Mouse (Mus musculus): Measurements from ENCODE around the gene Emsy. TPM values are rescaled to one million over a fixed set of nuclear protein-coding genes. Genes with fewer than 3 reads are reported as not detected.

Emsy gene
- polyA plus RNA-seq, 1 experiment from 2014 or later: 64.3 TPM

GRCm38 (mm10) chr7:98608520-98608919, 48.1 kb downstream of the Emsy start:
- Histone ChIP-seq H3K9me3 (ENCODE audit: control insufficient read depth, low read length) (no peaks in the 10 kb centered on the region), H3K9ac (ENCODE audit: low read length) (no peak overlapping the region), H3K27me3 (ENCODE audit: control insufficient read depth, insufficient read depth, low read length) (no peaks in the 10 kb centered on the region), H3K4me1 (ENCODE audit: control insufficient read depth, insufficient read depth, low read length) (no peaks in the 10 kb centered on the region), H3K4me2 (ENCODE audit: low read depth, severe bottlenecking) (no peak overlapping the region), H3K36me3 (ENCODE audit: control insufficient read depth, insufficient read depth, low read length) (no peaks in the 10 kb centered on the region), H3K4me3 (ENCODE audit: low read depth, low read length) (no peak overlapping the region), H3K27ac (replicated peaks; ENCODE audit: low read depth, low read length) (no peak overlapping the region)
- no peak for DNase-seq (ENCODE audit: low spot score)
- ATAC-seq (ENCODE audit: insufficient number of reproducible peaks, low FRiP score, low TSS enrichment, low read depth): no peak

- no peak for DNase-seq (ENCODE audit: low spot score)
- H3K27ac ChIP-seq (replicated peaks; ENCODE audit: low read depth, low read length): no peak overlapping the region
- no peak overlapping the region for H3K4me2 ChIP-seq (ENCODE audit: low read depth, severe bottlenecking)
- H3K36me3 ChIP-seq (ENCODE audit: control insufficient read depth, insufficient read depth, low read length): no peaks in the 10 kb centered on the region
- H3K9ac ChIP-seq (ENCODE audit: low read length): no peak overlapping the region
- no peaks in the 10 kb centered on the region for H3K9me3 ChIP-seq (ENCODE audit: control insufficient read depth, low read length)
- no peaks in the 10 kb centered on the region for H3K27me3 ChIP-seq (ENCODE audit: control insufficient read depth, insufficient read depth, low read length)
- no peak for ATAC-seq (ENCODE audit: insufficient number of reproducible peaks, low FRiP score, low TSS enrichment, low read depth)
- H3K4me1 ChIP-seq (ENCODE audit: control insufficient read depth, insufficient read depth, low read length): no peaks in the 10 kb centered on the region
- WGBS: 87% methylated on average over 4 of the region's 4 CpGs
- H3K4me3 ChIP-seq (ENCODE audit: low read depth, low read length): no peak overlapping the region
These were observed 49.4 kb downstream of the Emsy start for GRCm38 (mm10) chr7:98607158-98607557.

- H3K4me2 ChIP-seq (ENCODE audit: low read depth, severe bottlenecking): no peak overlapping the region
- H3K36me3 ChIP-seq (ENCODE audit: control insufficient read depth, insufficient read depth, low read length): no peaks in the 10 kb centered on the region; the same call in 1 of the 2 replicates
- H3K9me3 ChIP-seq (ENCODE audit: control insufficient read depth, low read length): no peaks in the 10 kb centered on the region
- ATAC-seq (ENCODE audit: insufficient number of reproducible peaks, low FRiP score, low TSS enrichment, low read depth): no peak
- H3K4me1 ChIP-seq (ENCODE audit: control insufficient read depth, insufficient read depth, low read length): no peaks in the 10 kb centered on the region
- H3K27me3 ChIP-seq (ENCODE audit: control insufficient read depth, insufficient read depth, low read length): no peaks in the 10 kb centered on the region
- 90% methylated on average over 4 of the region's 4 CpGs for WGBS
- H3K27ac ChIP-seq (replicated peaks; ENCODE audit: low read depth, low read length): no peak overlapping the region
- no peak for DNase-seq (ENCODE audit: low spot score)
- H3K9ac ChIP-seq (ENCODE audit: low read length): no peak overlapping the region
- no peak overlapping the region for H3K4me3 ChIP-seq (ENCODE audit: low read depth, low read length)
These were observed 54.9 kb downstream of the Emsy start for GRCm38 (mm10) chr7:98601715-98602114.

- no peaks in the 10 kb centered on the region for H3K27me3 ChIP-seq (ENCODE audit: control insufficient read depth, insufficient read depth, low read length)
- ATAC-seq (ENCODE audit: insufficient number of reproducible peaks, low FRiP score, low TSS enrichment, low read depth) (no peak), DNase-seq (ENCODE audit: low spot score) (no peak)
- H3K36me3 ChIP-seq (ENCODE audit: control insufficient read depth, insufficient read depth, low read length): peaks cover 12% of the 10 kb centered on the region; the same call in 1 of the 2 replicates
- H3K9ac ChIP-seq (ENCODE audit: low read length): no peak overlapping the region
- H3K4me3 ChIP-seq (ENCODE audit: low read depth, low read length): no peak overlapping the region
- WGBS: 85% methylated on average over 8 of the region's 8 CpGs
- H3K27ac ChIP-seq (replicated peaks; ENCODE audit: low read depth, low read length): no peak overlapping the region
- no peaks in the 10 kb centered on the region for H3K4me1 ChIP-seq (ENCODE audit: control insufficient read depth, insufficient read depth, low read length)
- no peaks in the 10 kb centered on the region for H3K9me3 ChIP-seq (ENCODE audit: control insufficient read depth, low read length)
- no peak overlapping the region for H3K4me2 ChIP-seq (ENCODE audit: low read depth, severe bottlenecking)
These were observed 59.2 kb downstream of the Emsy start for GRCm38 (mm10) chr7:98597402-98597801.

GRCm38 (mm10) chr7:98594731-98595130, 61.9 kb downstream of the Emsy start:
- DNase-seq (ENCODE audit: low spot score): no peak
- ATAC-seq (ENCODE audit: insufficient number of reproducible peaks, low FRiP score, low TSS enrichment, low read depth): no peak
- H3K36me3 ChIP-seq (ENCODE audit: control insufficient read depth, insufficient read depth, low read length): peaks cover 12% of the 10 kb centered on the region; the same call in 1 of the 2 replicates
- no peak overlapping the region for H3K27ac ChIP-seq (replicated peaks; ENCODE audit: low read depth, low read length)
- no peak overlapping the region for H3K4me3 ChIP-seq (ENCODE audit: low read depth, low read length)
- H3K4me2 ChIP-seq (ENCODE audit: low read depth, severe bottlenecking): no peak overlapping the region
- 94% methylated on average over 4 of the region's 4 CpGs for WGBS
- no peaks in the 10 kb centered on the region for H3K27me3 ChIP-seq (ENCODE audit: control insufficient read depth, insufficient read depth, low read length)
- H3K4me1 ChIP-seq (ENCODE audit: control insufficient read depth, insufficient read depth, low read length): no peaks in the 10 kb centered on the region
- H3K9ac ChIP-seq (ENCODE audit: low read length): no peak overlapping the region
- H3K9me3 ChIP-seq (ENCODE audit: control insufficient read depth, low read length): no peaks in the 10 kb centered on the region

GRCm38 (mm10) chr7:98593276-98593675, 63.3 kb downstream of the Emsy start:
- WGBS: 85% methylated on average over 6 of the region's 6 CpGs
- Histone ChIP-seq H3K27ac (replicated peaks; ENCODE audit: low read depth, low read length) (no peak overlapping the region), H3K4me2 (ENCODE audit: low read depth, severe bottlenecking) (no peak overlapping the region), H3K27me3 (ENCODE audit: control insufficient read depth, insufficient read depth, low read length) (no peaks in the 10 kb centered on the region), H3K9me3 (ENCODE audit: control insufficient read depth, low read length) (no peaks in the 10 kb centered on the region), H3K4me1 (ENCODE audit: control insufficient read depth, insufficient read depth, low read length) (no peaks in the 10 kb centered on the region), H3K9ac (ENCODE audit: low read length) (no peak overlapping the region), H3K36me3 (ENCODE audit: control insufficient read depth, insufficient read depth, low read length) (peaks cover 12% of the 10 kb centered on the region; the same call in 1 of the 2 replicates), H3K4me3 (ENCODE audit: low read depth, low read length) (no peak overlapping the region)
- ATAC-seq (ENCODE audit: insufficient number of reproducible peaks, low FRiP score, low TSS enrichment, low read depth) (no peak), DNase-seq (ENCODE audit: low spot score) (no peak)

GRCm38 (mm10) chr7:98589028-98589427, 67.6 kb downstream of the Emsy start:
- Histone ChIP-seq H3K27ac (replicated peaks; ENCODE audit: low read depth, low read length) (no peak overlapping the region), H3K27me3 (ENCODE audit: control insufficient read depth, insufficient read depth, low read length) (no peaks in the 10 kb centered on the region), H3K9me3 (ENCODE audit: control insufficient read depth, low read length) (no peaks in the 10 kb centered on the region), H3K4me3 (ENCODE audit: low read depth, low read length) (no peak overlapping the region), H3K4me2 (ENCODE audit: low read depth, severe bottlenecking) (no peak overlapping the region), H3K9ac (ENCODE audit: low read length) (no peak overlapping the region), H3K4me1 (ENCODE audit: control insufficient read depth, insufficient read depth, low read length) (no peaks in the 10 kb centered on the region), H3K36me3 (ENCODE audit: control insufficient read depth, insufficient read depth, low read length) (peaks cover 2% of the 10 kb centered on the region; the same call in 1 of the 2 replicates)
- ATAC-seq (ENCODE audit: insufficient number of reproducible peaks, low FRiP score, low TSS enrichment, low read depth) (no peak), DNase-seq (ENCODE audit: low spot score) (no peak)
- WGBS: 73% methylated on average over 3 of the region's 3 CpGs

GRCm38 (mm10) chr7:98586313-98586712, 70.3 kb downstream of the Emsy start:
- Histone ChIP-seq H3K4me3 (ENCODE audit: low read depth, low read length) (no peak overlapping the region), H3K4me2 (ENCODE audit: low read depth, severe bottlenecking) (no peak overlapping the region), H3K4me1 (ENCODE audit: control insufficient read depth, insufficient read depth, low read length) (no peaks in the 10 kb centered on the region), H3K27ac (replicated peaks; ENCODE audit: low read depth, low read length) (no peak overlapping the region), H3K9me3 (ENCODE audit: control insufficient read depth, low read length) (no peaks in the 10 kb centered on the region), H3K36me3 (ENCODE audit: control insufficient read depth, insufficient read depth, low read length) (no peaks in the 10 kb centered on the region; the same call in 1 of the 2 replicates), H3K9ac (ENCODE audit: low read length) (no peak overlapping the region), H3K27me3 (ENCODE audit: control insufficient read depth, insufficient read depth, low read length) (no peaks in the 10 kb centered on the region)
- WGBS: 72% methylated on average over 3 of the region's 3 CpGs
- DNase-seq (ENCODE audit: low spot score) (no peak), ATAC-seq (ENCODE audit: insufficient number of reproducible peaks, low FRiP score, low TSS enrichment, low read depth) (no peak)

- Histone ChIP-seq H3K4me3 (ENCODE audit: low read depth, low read length) (no peak overlapping the region), H3K27me3 (ENCODE audit: control insufficient read depth, insufficient read depth, low read length) (no peaks in the 10 kb centered on the region), H3K4me2 (ENCODE audit: low read depth, severe bottlenecking) (no peak overlapping the region), H3K27ac (replicated peaks; ENCODE audit: low read depth, low read length) (no peak overlapping the region), H3K36me3 (ENCODE audit: control insufficient read depth, insufficient read depth, low read length) (no peaks in the 10 kb centered on the region; the same call in 1 of the 2 replicates), H3K9me3 (ENCODE audit: control insufficient read depth, low read length) (no peaks in the 10 kb centered on the region), H3K9ac (ENCODE audit: low read length) (no peak overlapping the region), H3K4me1 (ENCODE audit: control insufficient read depth, insufficient read depth, low read length) (no peaks in the 10 kb centered on the region)
- ATAC-seq (ENCODE audit: insufficient number of reproducible peaks, low FRiP score, low TSS enrichment, low read depth) (no peak), DNase-seq (ENCODE audit: low spot score) (no peak)
- WGBS: 60% methylated on average over 3 of the region's 3 CpGs
These were observed 72.0 kb downstream of the Emsy start for GRCm38 (mm10) chr7:98584555-98584954.
